Mouse (Mus musculus): Measurements from ENCODE around the gene Krtap10-4.
"Not testable (repeated sequence)": the region's sequence is repeated elsewhere in the genome, so short reads cannot be mapped to it uniquely, and the experiment has no call there.

Gene Krtap10-4

GRCm38 (mm10) chr10:77787876-77788275 lies 39.0 kb downstream of the Krtap10-4 start, which contains the start of gene Gm7137:
Gene Gm7137 (minus strand): TSS chr10:77788200.
- DNase-seq, result not testable (repeated sequence)

- not testable (repeated sequence) for DNase-seq
Measured at GRCm38 (mm10) chr10:77783396-77783795, 43.5 kb downstream of the Krtap10-4 start.

GRCm38 (mm10) chr10:77782442-77782841 lies 44.5 kb downstream of the Krtap10-4 start, which contains the start of gene Gm3250:
Gene Gm3250 (minus strand): TSS chr10:77782542.
- DNase-seq, result not testable (repeated sequence)

GRCm38 (mm10) chr10:77776844-77777243 lies 50.1 kb downstream of the Krtap10-4 start, which contains the start of gene Gm7138:
Gene Gm7138 (minus strand): TSS chr10:77776944.
- DNase-seq, result not testable (repeated sequence)
